Mouse (Mus musculus): ENCODE data around the gene Mast4.

The Mast4 gene

GRCm38 (mm10) chr13:103059995-103060652, 274.2 kb downstream of the Mast4 start:
- DNase-seq (ENCODE audit: low read depth, low spot score): no peak

DNA sequence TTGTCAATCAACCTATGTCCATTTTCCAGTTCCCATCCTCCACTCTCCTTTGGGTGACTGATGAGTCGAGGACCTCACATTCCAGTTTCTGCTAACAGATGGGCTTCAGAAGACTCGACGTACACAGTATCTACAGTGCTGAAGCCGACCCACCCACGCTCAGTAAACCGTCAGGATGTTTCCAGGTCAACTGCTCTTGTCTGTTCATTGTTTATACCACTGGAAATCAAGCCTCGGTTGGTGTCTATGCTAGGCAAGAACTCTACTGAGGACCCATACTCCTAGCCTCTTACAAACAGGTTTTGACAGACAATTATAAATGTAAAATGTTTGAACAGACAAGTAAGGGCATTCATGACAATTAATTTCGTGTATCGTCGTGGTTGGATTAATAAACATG, 277.8 kb downstream of the Mast4 start:
- DNase-seq (ENCODE audit: low read depth, low spot score): no peak

- no peak for DNase-seq (ENCODE audit: low read depth, low spot score)
These were observed 281.6 kb downstream of the Mast4 start for GRCm38 (mm10) chr13:103052661-103053060.

DNA sequence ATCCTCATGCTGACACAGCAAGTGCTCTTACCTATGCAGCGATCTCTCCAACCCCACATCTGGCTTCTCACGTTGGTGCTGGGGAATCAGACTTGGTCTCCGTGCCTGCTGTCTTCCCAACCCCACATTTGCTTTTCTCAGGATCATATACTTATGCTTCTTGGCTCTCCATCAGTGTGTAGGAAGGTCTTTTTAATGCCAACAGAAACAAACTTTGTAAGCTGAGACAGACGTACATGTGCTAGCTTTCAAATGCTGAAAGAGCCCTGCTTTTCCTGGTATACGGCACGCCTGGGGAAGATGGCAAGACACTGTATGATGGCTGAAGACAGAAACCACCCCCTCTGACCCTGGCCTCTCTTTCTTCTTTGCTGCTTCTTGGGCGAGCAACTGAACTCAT, 285.3 kb downstream of the Mast4 start:
- DNase-seq (ENCODE audit: low read depth, low spot score): no peak

DNA sequence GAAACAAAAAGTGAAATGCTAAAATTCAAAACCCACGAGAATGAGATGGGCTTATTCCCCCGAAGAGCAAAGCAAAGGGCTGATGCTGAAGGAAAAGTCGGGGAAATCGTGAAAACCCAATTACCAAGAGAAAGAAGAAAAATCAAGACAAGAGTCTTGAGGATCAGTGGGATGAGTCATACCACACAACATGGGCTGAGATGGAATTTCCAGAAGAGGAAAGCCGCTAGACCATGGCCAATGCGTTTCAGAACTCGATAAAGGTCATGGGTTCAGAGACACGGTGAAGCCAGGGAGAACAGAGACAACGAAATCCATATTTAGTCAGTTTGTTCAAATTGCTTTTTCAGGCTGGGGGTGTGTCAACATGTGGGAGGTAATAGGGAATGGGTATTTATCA, 290.6 kb downstream of the Mast4 start:
- DNase-seq (ENCODE audit: low read depth, low spot score): no peak

DNA sequence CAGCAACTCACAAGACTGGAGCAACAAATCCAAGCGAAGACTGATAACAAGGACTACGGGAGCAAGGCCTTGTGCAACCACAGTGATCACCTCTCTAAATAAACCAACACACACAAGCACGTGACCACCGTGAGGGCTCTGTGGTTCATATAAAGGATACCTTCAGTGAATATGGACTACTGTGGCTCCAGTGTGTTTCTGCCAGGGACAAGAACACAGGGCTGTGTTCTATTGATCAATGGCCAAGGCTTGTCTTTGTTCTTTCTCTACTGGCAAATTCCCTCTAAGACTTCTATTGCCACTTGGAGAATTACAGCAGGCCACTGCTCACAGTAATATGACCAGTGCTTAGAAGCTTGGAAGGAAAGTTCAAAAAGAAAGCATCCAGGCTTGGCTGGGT, 291.3 kb downstream of the Mast4 start:
- no peak for DNase-seq (ENCODE audit: low read depth, low spot score)

GRCm38 (mm10) chr13:103037466-103037865, 296.8 kb downstream of the Mast4 start:
- no peak for DNase-seq (ENCODE audit: low read depth, low spot score)

DNA sequence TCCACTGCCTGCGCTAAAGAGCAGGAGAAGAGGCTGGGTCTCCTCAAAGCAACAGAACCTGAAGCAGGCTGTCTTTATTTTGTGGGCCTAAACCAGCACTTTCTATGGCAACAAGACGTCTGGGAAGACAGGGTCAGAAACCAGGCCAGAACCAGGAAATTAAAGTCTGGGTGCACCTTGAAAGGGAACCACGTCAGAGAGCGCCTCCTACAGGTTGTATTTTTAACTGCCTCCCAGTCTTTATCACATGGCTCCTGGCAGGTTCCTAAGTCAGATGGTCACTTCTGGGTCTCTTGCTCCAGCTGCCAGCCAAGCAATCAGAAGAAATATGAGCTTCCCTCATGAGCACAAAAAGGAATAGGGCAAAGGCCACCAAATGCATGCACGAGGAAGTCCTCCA, 304.9 kb downstream of the Mast4 start:
- DNase-seq (ENCODE audit: low read depth, low spot score): no peak

- DNase-seq (ENCODE audit: low read depth, low spot score): no peak
These were observed 306.7 kb downstream of the Mast4 start for GRCm38 (mm10) chr13:103027456-103028078.

DNA sequence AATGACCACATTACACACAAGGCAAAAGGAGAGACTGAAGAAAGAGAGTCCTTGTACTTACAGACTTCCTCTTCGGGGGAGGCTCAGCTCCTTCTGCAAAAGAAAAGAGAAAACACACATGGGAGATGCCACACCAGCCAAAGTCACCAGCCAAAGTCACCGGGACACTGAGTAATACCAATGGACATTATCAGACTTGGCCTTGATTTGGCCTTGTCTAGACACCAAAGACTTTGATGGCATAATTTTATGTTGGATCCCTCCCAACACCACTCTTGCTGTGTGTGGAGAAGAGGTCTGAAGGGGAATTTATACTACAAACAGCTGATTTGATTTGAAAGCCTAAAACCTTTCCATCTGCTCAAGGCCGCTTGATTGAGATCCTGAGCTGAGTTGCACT, 308.8 kb downstream of the Mast4 start:
- DNase-seq (ENCODE audit: low read depth, low spot score): no peak

DNA sequence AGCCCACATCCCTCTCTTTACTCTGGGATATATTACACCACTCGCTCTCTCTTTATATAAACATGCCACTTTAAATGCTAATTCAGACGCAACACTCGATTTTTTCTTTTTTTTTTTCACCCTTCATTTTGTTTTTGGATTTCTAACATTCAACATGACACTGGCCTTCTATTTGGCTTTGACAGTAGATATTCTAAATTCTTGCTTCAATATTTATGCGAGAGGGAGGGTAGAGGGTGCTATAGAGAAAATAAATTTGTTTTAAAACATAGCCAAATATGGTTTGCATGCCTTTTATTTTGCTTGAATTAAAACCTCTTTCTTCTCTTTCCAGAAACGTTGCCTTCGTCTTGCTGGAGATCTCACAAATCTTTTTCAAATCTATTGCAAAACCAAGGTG, 315.8 kb downstream of the Mast4 start:
- DNase-seq (ENCODE audit: low read depth, low spot score): no peak

GRCm38 (mm10) chr13:103017661-103018060, 316.6 kb downstream of the Mast4 start:
- no peak for DNase-seq (ENCODE audit: low read depth, low spot score)

- no peak for DNase-seq (ENCODE audit: low read depth, low spot score)
These were observed 319.1 kb downstream of the Mast4 start for GRCm38 (mm10) chr13:103015131-103015750.

- no peak for DNase-seq (ENCODE audit: low read depth, low spot score)
These were observed 319.7 kb downstream of the Mast4 start for GRCm38 (mm10) chr13:103014631-103015030.

GRCm38 (mm10) chr13:103014222-103014621, 320.1 kb downstream of the Mast4 start:
- no peak for DNase-seq (ENCODE audit: low read depth, low spot score)

DNA sequence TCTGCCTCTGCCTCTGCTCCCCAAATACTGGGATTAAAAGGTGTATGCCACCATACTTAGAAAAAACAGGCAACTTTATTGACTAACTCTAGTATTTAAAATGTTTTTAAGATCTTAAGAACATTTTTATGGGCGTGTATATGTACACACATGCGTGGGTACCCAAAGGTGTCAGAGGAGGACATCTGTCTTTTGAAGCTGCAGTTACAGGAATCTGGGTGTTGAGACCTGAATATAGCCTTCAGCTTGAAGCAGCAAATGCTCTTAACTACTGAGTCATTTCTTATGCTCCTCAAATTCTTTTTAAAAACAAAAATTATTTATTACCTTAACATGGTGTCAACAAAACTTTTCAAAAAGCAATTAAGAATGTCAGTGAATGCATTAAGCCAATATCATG, 329.1 kb downstream of the Mast4 start:
- no peak for DNase-seq (ENCODE audit: low read depth, low spot score)

DNA sequence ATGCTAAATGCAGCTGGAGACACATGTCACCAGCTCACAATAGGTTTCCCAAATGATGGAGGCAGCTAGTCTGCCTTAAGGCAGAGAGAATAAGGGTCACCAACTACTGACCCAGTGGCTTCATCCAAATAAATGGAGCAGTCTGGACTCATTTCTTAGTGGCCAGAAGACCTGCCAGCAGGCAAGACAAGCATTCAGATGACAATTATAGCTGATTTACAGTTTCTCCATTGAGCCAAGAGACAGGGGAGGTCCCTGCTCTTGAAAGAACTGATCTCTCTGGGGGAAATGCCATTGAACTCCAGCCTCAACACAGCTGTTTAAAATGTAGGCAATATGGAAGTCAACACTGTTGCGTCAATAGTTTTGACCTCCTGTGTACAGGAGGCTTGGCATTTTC, 332.5 kb downstream of the Mast4 start:
- no peak for DNase-seq (ENCODE audit: low read depth, low spot score)

DNA sequence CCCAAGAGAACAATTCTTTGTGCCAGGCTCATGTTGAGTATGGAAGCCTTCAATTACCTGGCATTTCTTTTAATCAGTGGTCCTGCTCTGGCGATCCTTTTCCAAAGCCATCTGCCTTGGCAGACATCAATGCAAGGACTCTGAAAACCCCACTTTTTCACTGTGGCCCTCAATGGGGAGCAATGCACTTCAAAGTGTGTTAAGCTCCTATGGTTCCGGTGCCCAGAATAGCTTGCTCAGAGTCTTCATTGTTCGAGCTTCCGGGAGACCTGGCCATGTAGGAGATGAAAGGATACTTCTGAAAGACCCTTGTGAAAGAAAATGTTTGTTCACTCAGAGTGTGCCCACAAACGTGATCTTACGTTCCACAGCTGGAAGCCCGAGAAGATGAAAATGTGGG, 333.4 kb downstream of the Mast4 start:
- no peak for DNase-seq (ENCODE audit: low read depth, low spot score)

DNA sequence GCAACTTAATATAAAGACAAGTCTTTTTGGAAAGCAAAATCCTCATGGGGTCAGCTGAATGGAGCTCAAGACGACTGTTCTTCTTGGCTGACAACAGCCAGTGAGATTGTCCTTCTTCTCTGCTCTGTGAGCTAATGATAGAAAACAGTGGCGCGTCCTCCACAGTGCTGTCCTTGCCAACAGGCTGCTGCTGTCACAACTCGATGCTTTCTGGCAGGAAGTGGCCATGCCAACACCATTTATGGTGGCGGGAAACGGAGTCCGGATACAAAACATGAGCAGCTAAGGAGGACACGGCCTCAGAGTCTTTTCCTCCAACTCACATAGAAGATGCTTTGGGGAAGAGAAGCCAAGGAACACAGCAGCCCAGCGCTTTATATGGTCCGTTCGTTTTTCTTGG, 340.2 kb downstream of the Mast4 start:
- DNase-seq (ENCODE audit: low read depth, low spot score): no peak

DNA sequence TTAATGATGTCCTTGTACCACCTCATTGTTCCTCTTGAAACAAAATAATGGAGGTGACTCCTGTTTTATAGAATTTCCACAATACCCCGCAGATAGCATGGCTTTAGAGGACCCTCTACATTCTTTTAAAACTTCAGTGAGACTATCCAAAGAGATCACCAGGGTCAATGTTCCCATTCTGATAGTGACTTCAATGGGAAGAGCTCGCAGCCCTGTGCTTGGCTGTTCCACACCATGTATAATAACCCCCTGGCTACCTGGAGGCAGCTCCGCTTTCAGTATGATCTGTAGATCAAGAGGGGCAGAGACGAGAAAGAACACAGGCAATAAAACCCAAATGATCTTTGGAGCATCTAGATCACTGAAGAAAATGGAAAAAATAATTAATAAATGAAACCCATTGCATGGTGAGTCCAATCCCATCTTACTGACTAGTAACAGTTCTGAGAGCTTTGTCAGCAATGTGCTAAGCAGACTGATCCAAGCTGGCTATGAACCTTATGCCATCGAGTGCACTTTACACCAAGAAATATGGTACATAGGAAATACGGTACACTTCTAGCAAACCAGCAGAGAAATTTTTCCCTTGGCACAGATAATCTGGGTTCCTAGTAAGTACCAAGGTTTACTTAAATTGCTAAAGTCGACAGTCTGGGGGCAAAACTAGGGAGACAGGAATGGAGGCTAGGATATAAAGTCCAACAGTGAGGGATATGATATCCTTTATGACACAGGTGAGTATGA, 341.4 kb downstream of the Mast4 start:
- no peak for DNase-seq (ENCODE audit: low read depth, low spot score)

DNA sequence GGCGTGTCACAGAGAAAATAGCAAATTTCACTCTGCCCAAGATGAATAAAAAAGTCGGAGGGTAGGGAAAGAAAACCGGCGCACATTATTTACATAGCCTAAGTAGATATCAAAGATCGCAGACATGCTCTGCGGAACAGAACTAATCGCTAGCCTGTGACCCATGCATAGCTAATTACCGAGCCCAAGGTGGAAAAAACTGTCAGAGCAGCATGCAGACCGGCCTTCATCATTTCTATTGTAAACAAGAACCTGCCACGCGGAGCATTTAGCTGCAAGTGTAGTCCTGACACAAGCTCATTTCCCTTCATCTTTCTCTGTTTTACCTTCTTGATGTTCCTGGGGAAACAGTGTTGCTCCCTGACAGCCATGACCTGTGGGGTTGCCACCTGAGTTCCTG, 342.4 kb downstream of the Mast4 start:
- DNase-seq (ENCODE audit: low read depth, low spot score): no peak

- DNase-seq (ENCODE audit: low read depth, low spot score): no peak
These were observed 343.1 kb downstream of the Mast4 start for GRCm38 (mm10) chr13:102991196-102991595.

DNA sequence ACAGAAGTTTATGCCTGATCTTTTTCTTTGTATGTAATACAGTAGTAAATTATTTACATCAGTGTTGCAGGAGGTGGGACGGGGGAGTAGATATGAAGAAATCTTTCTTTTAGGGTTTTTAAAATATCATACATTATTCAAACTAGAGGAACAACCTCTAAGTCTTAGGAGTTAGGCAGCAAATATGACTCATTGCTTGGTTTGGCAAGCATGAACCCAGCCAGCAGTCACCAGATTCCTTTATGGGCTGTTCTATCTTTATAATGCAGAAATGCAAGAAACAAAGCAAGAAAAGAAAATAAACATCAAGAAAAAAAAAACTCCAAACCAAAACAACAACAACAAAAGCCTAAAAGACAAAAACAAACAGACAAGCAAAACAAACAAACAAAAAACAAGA, 344.2 kb downstream of the Mast4 start:
- DNase-seq (ENCODE audit: low read depth, low spot score): no peak

Measured in retina, postnatal 7 days (tissue).